Mouse (Mus musculus) cerebellum, adult 9-11 months (tissue): ENCODE results near the gene Slc51b.

ENCODE experiments used
- DNase-seq: peaks from one replicate; pipeline ENCODE4 v3.0.0; 2022

The Slc51b gene

DNA sequence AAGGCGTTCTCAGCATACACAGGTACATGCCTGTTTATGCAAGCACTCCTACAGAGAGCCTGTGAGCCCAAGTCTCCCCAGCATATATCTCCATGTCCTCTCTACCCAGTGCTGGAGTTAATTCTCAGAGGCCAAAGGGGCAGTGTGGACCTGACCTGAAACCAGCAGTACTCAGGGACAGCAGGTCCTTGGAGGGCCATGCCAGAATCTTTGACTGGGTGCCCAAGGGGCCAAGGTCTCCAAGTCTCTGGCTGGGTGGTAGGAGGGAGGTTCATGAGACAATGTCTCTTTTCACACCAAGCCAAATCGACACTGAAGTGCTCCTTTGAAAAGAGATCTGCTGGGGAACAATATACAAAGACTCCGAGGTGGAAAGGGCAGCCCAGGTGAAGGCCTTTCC lies 14.9 kb downstream of the Slc51b start:
- no peak for DNase-seq

GRCm38 (mm10) chr9:65407327-65407726 lies 15.4 kb downstream of the Slc51b start:
- DNase-seq: no peak

GRCm38 (mm10) chr9:65405184-65405449 lies 17.6 kb downstream of the Slc51b start:
- no peak for DNase-seq

DNA sequence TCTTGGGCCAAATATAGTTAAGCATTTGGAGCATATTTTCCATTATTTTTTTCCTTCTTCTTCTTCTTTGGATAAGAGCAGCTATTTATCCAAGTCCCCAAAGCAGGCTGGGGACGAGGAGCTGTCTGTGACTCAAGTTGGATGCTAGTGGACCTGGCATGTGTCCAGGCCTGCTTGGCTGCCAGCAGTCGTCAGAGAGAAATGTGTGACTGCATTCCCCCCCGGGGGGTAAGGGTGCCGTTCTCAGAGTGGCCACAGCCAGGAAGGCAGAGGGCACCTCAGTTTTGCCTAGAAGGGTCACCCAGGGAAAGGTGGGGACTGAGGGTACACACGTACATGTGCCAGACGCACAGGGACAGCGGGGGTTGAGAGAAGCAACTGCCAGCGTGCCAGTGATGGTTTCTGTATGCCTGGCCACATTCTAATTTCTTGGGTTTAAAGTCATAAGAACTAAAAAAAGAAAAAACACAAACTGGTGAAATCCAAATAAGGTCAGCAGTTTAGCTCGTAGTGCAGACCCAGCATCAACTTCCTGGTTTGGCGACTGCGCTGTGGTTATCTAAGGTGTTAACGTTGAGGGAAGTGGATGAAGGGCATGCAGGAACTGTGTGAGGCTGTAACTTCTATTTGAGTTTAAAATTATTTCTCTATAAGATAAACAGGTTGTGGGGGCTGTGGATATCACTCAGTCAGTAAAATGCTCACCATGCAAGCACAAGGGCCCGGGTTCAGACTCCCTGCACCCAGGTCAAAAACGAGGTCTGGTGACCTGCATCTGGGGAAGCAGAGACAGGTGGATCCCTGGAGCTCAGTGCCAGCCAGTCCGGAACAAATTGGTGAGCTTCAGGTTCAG lies 18.2 kb downstream of the Slc51b start:
- DNase-seq: peak; percentile 56

DNA sequence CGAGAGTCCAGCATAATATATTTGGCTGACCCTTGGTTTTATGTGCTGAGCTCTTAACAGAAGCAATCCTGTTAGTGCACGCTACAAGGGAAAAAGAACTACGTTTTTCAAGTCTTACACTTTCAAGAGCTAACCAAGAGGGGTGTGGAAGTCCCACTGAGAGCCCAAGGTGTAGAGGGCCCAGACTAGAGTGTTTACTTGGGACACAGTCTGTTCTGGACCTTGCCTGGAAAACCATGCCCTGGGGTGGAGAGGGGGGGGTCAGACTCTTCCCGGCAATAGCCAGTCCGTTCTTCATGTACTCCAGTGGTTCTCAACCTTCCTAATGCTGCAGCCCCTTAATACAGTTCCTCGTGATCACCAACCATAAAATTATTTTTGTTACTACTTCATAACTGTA lies 22.8 kb downstream of the Slc51b start:
- no peak for DNase-seq

DNA sequence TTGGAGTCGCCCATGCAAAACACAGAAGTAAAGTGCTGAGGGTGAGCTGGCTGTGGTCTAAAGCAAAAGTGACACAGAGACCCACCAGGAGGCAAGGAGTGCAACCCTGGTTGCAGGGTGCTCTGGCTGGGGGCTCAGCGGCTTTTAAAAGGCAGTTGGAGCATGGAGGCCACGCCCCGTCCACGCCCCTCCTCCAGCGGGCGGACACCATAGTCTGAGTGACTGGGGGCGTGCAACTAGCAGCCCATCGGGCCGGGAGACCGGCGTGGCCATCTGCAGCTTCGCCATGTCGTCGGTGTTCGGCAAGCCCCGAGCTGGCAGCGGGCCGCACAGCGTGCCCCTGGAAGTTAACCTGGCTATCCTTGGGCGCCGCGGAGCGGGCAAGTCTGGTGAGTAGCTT lies 24.5 kb downstream of the Slc51b start, which contains the start of gene Rasl12:
Gene Rasl12, plus strand, starts transcription at position 228 of the 400 bp plus-strand sequence.
- DNase-seq: peak; percentile 25

DNA sequence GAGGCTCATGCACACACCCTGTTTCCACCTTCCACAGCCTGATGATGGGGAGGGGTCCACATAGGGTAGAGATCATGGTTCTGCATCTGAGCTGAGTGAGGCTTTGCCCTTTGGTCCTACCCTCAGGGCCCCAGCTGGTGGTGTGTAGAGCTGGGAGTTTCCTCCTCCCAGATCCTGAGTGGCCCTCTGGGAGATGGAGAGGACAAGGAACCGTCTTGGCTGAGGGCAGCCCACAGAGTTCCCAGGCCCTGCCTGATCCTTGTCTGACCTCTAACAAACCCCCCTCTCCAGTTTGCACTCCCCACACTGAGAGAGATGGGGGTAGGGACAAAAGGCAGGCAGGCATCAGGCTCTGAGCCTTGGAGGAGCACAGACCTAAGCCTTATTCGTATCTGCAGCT lies 28.4 kb downstream of the Slc51b start:
- no peak for DNase-seq

DNA sequence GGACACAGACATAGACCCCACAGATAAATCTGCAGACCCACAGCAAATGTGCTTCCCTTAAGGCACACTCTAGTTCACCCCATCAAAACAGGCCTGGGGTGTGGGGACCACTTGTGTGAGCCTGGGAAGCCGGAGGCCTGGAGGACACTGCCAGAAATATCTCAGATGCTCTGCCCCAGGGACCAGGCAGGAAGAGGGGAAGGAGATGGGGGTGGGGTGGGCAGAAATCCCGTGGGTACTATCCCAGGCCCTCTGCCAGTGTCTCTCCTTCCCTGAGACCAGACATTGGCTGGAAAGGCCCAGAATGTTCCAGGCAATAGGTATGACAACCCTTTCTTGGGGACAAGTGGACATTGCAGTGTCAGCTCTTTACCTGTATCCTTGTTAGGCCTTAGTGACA lies 29.1 kb downstream of the Slc51b start:
- no peak for DNase-seq

GRCm38 (mm10) chr9:65392638-65393364 lies 30.0 kb downstream of the Slc51b start:
- peak; percentile 24 for DNase-seq

DNA sequence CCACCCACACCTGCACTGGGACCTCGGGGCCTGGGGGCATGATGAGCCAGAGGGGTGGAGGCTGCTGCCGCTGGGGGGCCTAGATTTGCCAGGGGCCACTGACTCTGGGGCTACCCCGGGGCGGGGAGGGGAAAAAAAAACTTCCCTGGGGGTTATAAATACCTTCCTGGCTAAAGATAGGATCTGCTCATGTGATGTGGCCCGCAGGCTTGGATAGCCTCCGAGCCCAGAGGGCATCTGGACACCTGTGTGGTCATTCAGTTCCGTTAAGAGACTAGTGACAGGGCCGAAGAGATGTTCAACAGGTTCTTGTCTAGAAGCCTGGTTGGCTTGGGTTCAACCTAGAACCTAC lies 31.2 kb downstream of the Slc51b start, which contains the start of gene Kbtbd13:
Gene Kbtbd13, minus strand, starts transcription at position 40 of the 352 bp plus-strand sequence.
- DNase-seq: no peak

GRCm38 (mm10) chr9:65390752-65391612 lies 31.8 kb downstream of the Slc51b start:
- DNase-seq: no peak

DNA sequence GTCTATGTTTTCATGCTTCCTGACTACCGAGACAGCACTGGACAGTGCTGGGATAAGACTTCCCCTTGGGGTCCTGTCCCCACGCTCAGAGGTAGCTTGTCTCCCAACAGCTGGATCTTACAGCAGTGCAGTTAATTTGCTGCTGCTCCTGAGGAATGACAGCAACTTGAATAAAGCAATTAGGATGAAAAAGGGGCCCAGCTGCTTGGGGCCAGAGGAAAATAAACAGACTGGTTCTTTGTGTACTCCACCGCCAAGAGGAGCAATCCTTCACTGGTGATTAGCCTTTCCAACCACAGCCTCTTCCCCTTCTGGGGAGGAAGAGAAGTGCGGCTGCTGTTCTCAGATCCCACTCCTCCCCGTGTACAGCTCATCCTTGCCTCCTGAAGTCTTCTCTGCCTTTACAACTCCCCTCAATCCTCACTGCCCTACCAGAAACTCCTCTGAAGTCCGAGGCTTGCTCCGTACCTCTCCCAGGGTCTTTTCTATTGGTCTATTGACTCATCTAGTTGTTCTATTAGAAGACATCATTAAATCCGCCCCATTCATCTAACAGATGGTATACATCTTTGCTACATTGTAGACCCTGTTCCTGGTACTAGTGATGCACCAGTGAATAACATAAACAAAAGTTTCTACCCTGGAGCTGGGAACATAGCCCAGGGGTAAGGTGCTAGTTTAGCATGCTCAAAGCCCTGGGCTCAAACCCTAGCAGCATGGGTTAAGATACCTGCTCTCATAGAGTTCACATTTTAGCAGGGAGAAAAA lies 36.2 kb downstream of the Slc51b start:
- DNase-seq: no peak

DNA sequence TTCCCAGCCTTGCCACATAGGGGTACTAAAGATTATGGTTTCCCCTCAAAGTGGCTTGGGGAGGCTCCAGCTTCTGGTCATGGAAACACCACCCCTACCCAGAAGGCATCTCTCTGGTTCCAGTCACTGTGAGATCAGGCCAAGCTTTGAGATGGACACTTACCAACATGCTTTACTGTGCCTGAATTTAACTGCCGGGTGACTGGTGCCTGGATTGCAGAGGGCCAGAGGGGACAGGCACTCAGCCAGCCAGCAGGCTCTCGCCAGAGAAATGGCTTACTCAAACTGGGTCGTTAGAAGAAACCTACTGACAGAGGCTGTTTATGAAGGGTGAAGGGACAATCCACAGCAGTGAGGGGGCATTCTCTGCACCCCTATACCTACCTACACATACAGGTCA lies 38.5 kb downstream of the Slc51b start:
- DNase-seq: no peak

DNA sequence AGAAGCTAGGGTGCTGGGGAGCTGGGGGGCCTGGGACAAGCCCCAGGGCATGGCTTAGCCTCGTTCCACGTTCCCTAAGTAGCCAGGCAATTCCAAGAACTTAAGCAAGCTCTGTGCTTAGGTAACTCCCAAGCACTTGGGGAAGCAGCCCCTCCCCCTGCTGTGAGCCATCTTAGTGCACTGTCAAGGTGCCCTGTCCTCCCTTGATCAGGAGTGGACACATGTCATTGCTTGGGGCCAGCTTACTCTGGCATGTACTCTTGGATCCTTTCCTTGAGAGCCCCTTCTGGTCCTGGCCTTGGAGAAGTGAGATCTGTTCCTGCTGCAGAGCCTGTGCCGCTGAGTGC lies 40.0 kb downstream of the Slc51b start:
- no peak for DNase-seq

DNA sequence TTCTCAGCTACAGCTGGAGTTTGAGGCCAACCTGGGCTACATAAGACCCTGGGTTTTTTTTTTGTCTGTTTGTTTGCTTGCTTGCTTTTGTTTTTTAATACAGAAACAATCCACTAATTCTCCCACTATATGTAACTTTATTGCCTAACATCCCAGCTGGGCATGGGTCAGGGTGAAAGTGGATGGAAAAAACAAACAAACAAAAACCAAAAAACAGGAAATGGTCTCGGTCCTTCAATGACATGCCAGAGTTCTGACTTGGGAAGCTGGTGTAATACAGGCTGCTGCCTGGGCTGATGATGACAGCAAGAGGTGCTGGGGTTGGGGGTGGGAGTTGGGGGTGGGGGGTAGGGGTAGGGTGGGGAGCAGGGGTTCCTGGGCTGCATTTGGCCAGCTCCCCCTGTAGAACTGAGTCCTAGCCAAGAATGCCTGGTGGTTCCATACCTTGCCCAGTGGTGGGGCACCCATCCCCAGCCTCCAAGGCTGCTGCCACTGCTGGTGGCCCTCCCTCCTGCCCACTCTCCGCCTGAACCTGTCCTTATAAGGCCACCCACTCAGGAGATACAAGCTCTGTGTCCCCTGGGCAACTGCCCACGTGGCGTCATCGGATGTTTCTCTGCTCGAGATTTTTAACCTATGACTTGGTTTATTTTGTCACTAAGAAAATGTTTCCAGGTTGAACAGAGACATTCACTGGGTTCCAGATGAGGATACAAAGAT lies 40.6 kb downstream of the Slc51b start:
- DNase-seq: no peak

- DNase-seq: no peak
Measured at GRCm38 (mm10) chr9:65381017-65381590, 41.7 kb downstream of the Slc51b start.

DNA sequence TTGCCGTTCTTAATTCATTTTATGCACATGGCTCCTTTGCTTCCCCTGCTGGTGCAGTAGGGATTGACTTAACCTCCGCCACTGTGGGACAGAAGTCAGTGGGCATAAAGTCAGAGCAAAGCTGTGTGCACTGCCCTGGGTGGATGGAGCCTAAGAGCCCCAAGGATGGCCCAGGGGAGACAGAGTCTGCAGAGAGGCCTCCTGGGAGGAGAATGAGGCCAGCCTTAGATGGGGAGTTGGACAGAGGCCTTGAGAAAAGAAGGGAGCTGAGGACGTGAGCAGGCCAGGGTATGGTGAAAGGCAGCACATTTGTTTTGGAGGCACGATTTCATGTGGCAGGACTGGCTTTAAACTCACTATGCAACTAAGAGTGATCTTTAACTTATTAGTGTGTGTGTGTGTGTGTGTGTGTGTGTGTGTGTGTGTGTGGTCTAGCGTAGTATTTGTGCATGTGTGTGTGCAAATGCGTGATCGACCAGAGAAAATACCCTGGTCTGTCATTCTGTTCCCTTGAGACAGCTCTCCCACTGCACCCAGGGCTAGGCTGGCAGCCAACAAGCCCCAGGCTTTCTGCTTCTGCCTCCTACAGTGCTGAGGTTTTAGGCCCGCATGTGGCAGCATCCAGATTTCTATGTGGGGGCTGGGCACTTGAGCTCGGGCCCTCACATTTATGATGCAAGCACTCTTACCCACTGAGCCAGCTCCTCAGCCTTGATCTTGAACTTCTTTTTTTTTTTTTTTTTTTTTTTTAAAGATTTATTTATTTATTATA lies 47.4 kb downstream of the Slc51b start:
- no peak for DNase-seq

GRCm38 (mm10) chr9:65374468-65375162 lies 48.1 kb downstream of the Slc51b start:
- DNase-seq: no peak

- no peak for DNase-seq
Measured at GRCm38 (mm10) chr9:65372449-65372848, 50.3 kb downstream of the Slc51b start.

DNA sequence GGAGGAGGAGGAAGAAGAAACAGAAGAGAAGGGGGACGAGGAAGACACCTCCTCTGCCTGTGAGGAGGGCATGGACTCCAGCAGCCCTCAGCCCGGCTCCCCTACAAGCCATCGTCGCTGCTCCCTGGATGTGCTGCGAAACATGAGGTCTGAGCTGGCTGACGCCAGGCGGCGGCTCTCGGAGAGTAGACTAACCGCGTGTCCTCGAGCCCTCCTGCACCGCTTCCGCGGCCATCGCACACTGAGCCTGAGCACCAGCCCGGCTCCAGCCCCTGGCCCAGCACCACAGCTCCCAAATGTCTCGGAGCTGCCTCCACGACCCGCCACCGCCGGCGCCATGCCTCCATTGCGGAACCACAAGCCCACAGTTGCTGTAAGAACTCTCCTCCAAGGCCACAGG lies 51.0 kb downstream of the Slc51b start:
- no peak for DNase-seq
